Mouse (Mus musculus) right cerebral cortex, postnatal 36 days (tissue): ENCODE results near the gene Taar5.

Source experiments
- DNase-seq, 2 experiments: peaks; one replicate each; pipeline ENCODE4 v3.0.0; 2022; ENCODE audit warnings: low spot score in 2 of 2, mixed read lengths in 1 of 2

Gene Taar5

DNA sequence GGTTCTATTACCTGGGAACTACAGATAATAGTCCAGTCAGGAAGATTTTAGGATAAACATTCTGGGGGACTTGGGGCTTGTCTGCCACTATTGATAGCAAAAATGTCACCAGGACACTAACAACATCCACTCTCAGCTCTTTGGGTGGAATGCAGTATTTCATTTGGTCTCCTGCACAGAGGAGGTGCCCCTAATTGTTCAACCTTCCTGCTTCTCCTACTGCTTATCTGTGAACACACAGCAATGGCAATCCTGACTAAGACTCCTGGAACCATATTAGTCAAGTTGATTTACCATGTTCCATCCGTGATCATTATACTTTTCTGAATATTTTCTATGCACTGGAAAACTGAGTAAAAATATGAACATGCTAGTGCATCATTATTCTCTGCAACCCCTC lies 37.6 kb downstream of the Taar5 start:
- no peak for DNase-seq
